Mouse (Mus musculus) heart, postnatal 10 days (tissue): Measurements from ENCODE around the gene Sft2d2. TPM values are rescaled to one million over a fixed set of nuclear protein-coding genes. Genes with fewer than 3 reads are reported as not detected.

Experiments
- DNase-seq, 2 experiments: peaks; one replicate each; pipeline ENCODE4 v3.0.0; 2021
- intact Hi-C: fragments of 180-260 bp; cut with DNase I; formaldehyde crosslinking; loops from one replicate; pipeline ENCODE4 v1.15.1; 2025
- total RNA-seq, 2 experiments: library from RNA; stranded (reverse); gene quantifications; 2 replicates each; pipeline ENCODE4 v1.2.3; 2021

Gene Sft2d2
- total RNA-seq, 2 experiments from 2014 or later, result 16.8 to 18.4 TPM

- intact Hi-C loops, result loop anchor here (5.0 kb wide), 1 partner anchor 45 kb away; the partner anchor contains the start of gene Tiprl
- no peak for DNase-seq
These were observed 2.1 kb downstream of the Sft2d2 start for GRCm38 (mm10) chr1:165192102-165192501.

GRCm38 (mm10) chr1:165191611-165192010 is 2.6 kb downstream of the Sft2d2 start:
- DNase-seq, result peak; percentile 21 to 30
- intact Hi-C loops, result loop anchor here (5.0 kb wide), 1 partner anchor 46 kb away; the partner anchor contains the start of gene Tiprl

GRCm38 (mm10) chr1:165190571-165191273 is 3.5 kb downstream of the Sft2d2 start:
- DNase-seq, result no peak

GRCm38 (mm10) chr1:165190068-165190467 is 4.2 kb downstream of the Sft2d2 start:
- intact Hi-C loops, result loop anchor here (5.0 kb wide), 1 partner anchor 47 kb away; the partner anchor contains the start of gene Tiprl
- no peak for DNase-seq

More at GRCm38 (mm10) chr1:165190571-165191273, 3.5 kb downstream of the Sft2d2 start:
- intact Hi-C loops, result loop anchor here (5.0 kb wide), 1 partner anchor 47 kb away; the partner anchor contains the start of gene Tiprl

- intact Hi-C loops, result no loop called here
- DNase-seq, result no peak
These were observed 5.2 kb downstream of the Sft2d2 start for GRCm38 (mm10) chr1:165188806-165189580.

GRCm38 (mm10) chr1:165187357-165187756 is 6.9 kb downstream of the Sft2d2 start:
- intact Hi-C loops, result no loop called here

GRCm38 (mm10) chr1:165186491-165186890 is 7.7 kb downstream of the Sft2d2 start:
- intact Hi-C loops, result no loop called here
- DNase-seq, result no peak

More at GRCm38 (mm10) chr1:165187357-165187756, 6.9 kb downstream of the Sft2d2 start:
- DNase-seq, result no peak

GRCm38 (mm10) chr1:165185116-165185515 is 9.1 kb downstream of the Sft2d2 start:
- DNase-seq, result no peak
- intact Hi-C loops, result no loop called here

- no peak for DNase-seq
- intact Hi-C loops, result no loop called here
These were observed 10.1 kb downstream of the Sft2d2 start for GRCm38 (mm10) chr1:165184178-165184577.

GRCm38 (mm10) chr1:165183400-165183799 is 10.8 kb downstream of the Sft2d2 start:
- DNase-seq, result no peak
- intact Hi-C loops, result no loop called here

GRCm38 (mm10) chr1:165179321-165179720 is 14.9 kb downstream of the Sft2d2 start:
- intact Hi-C loops, result no loop called here
- no peak for DNase-seq

- no peak for DNase-seq
- intact Hi-C loops, result no loop called here
These were observed 16.2 kb downstream of the Sft2d2 start for GRCm38 (mm10) chr1:165178075-165178474.

- no peak for DNase-seq
- intact Hi-C loops, result no loop called here
These were observed 20.1 kb downstream of the Sft2d2 start for GRCm38 (mm10) chr1:165174059-165174616.

- intact Hi-C loops, result no loop called here
These were observed 23.0 kb downstream of the Sft2d2 start for GRCm38 (mm10) chr1:165171277-165171676.

GRCm38 (mm10) chr1:165170157-165170556 is 24.1 kb downstream of the Sft2d2 start:
- DNase-seq, result no peak
- intact Hi-C loops, result no loop called here

More at GRCm38 (mm10) chr1:165171277-165171676, 23.0 kb downstream of the Sft2d2 start:
- no peak for DNase-seq

- DNase-seq, result no peak
- intact Hi-C loops, result no loop called here
These were observed 24.8 kb downstream of the Sft2d2 start for GRCm38 (mm10) chr1:165169462-165169861.

GRCm38 (mm10) chr1:165164920-165165319 is 29.3 kb downstream of the Sft2d2 start:
- intact Hi-C loops, result no loop called here
- DNase-seq, result no peak

- intact Hi-C loops, result no loop called here
- DNase-seq, result no peak
These were observed 33.4 kb downstream of the Sft2d2 start, which contains the start of gene Tbx19 for GRCm38 (mm10) chr1:165160723-165161405. TSS of gene Tbx19 (minus strand) at chr1:165160773.

GRCm38 (mm10) chr1:165158841-165159240 is 35.4 kb downstream of the Sft2d2 start:
- intact Hi-C loops, result no loop called here

GRCm38 (mm10) chr1:165154162-165154561 is 40.1 kb downstream of the Sft2d2 start:
- intact Hi-C loops, result no loop called here
- no peak for DNase-seq

More at GRCm38 (mm10) chr1:165158841-165159240, 35.4 kb downstream of the Sft2d2 start:
- DNase-seq, result no peak
